Mouse (Mus musculus): Measurements from ENCODE around the gene Ska2. TPM values are rescaled to one million over a fixed set of nuclear protein-coding genes. Genes with fewer than 3 reads are reported as not detected.
A peak's percentile ranks its signal among the peaks of the same experiment; 100 is the strongest.

Ska2 gene
- total and polyA plus RNA-seq, 2 experiments: 0.56 to 1.9 TPM

- Histone ChIP-seq H3K9ac (ENCODE audit: low read depth, low read length) (peak overlapping the region; percentile 46), H3K27me3 (ENCODE audit: control insufficient read depth, insufficient read depth, low read length) (no peaks in the 10 kb centered on the region), H3K36me3 (ENCODE audit: control insufficient read depth, insufficient read depth, low read length) (no peaks in the 10 kb centered on the region), H3K4me1 (ENCODE audit: control insufficient read depth, insufficient read depth, low read length) (no peaks in the 10 kb centered on the region), H3K79me2 (ENCODE audit: control insufficient read depth, insufficient read depth, low read length) (no peaks in the 10 kb centered on the region; the same call in 1 of the 2 replicates), H3K27ac (replicated peaks; ENCODE audit: insufficient read depth, low read depth, low read length) (peak overlapping the region; percentile 41), H3K4me3 (ENCODE audit: insufficient read depth, low read depth, low read length) (peak overlapping the region; percentile 68)
- TF ChIP-seq POLR2A (IDR thresholded peaks at IDR 0.05; ENCODE audit: extremely low read depth, insufficient read depth, low read length) (no peak), CTCF (IDR thresholded peaks at IDR 0.05; ENCODE audit: low read depth, low read length) (no peak)
- DNase-seq (ENCODE audit: extremely low read depth, low read depth, low spot score): peak; percentile 8
- WGBS: 1% methylated on average over 42 of the region's 42 CpGs
Measured at GRCm38 (mm10) chr11:87109519-87110171, 611 bp downstream of the Ska2 start.

- Histone ChIP-seq H3K27ac (replicated peaks; ENCODE audit: insufficient read depth, low read depth, low read length) (no peak overlapping the region), H3K9ac (ENCODE audit: low read depth, low read length) (no peak overlapping the region), H3K36me3 (ENCODE audit: control insufficient read depth, insufficient read depth, low read length) (no peaks in the 10 kb centered on the region), H3K79me2 (ENCODE audit: control insufficient read depth, insufficient read depth, low read length) (no peaks in the 10 kb centered on the region; the same call in 1 of the 2 replicates), H3K4me3 (ENCODE audit: insufficient read depth, low read depth, low read length) (no peak overlapping the region; the same call in 1 of the 2 replicates), H3K4me1 (ENCODE audit: control insufficient read depth, insufficient read depth, low read length) (no peaks in the 10 kb centered on the region), H3K27me3 (ENCODE audit: control insufficient read depth, insufficient read depth, low read length) (no peaks in the 10 kb centered on the region)
- 14% methylated on average over 9 of the region's 9 CpGs for WGBS
- no peak for DNase-seq (ENCODE audit: extremely low read depth, low read depth, low spot score)
- no peak for TF ChIP-seq POLR2A (IDR thresholded peaks at IDR 0.05; ENCODE audit: extremely low read depth, insufficient read depth, low read length)
- TF ChIP-seq CTCF (IDR thresholded peaks at IDR 0.05; ENCODE audit: low read depth, low read length): no peak
Measured at GRCm38 (mm10) chr11:87110172-87110909, 1.3 kb downstream of the Ska2 start.

- Histone ChIP-seq H3K9ac (ENCODE audit: low read depth, low read length) (no peak overlapping the region), H3K79me2 (ENCODE audit: control insufficient read depth, insufficient read depth, low read length) (no peaks in the 10 kb centered on the region), H3K4me1 (ENCODE audit: control insufficient read depth, insufficient read depth, low read length) (peaks cover 2% of the 10 kb centered on the region; the same call in 1 of the 2 replicates), H3K27me3 (ENCODE audit: control insufficient read depth, insufficient read depth, low read length) (no peaks in the 10 kb centered on the region), H3K27ac (replicated peaks; ENCODE audit: insufficient read depth, low read depth, low read length) (no peak overlapping the region), H3K4me3 (ENCODE audit: insufficient read depth, low read depth, low read length) (no peak overlapping the region), H3K36me3 (ENCODE audit: control insufficient read depth, insufficient read depth, low read length) (0 out of 2 replicates have a peak, but pooled peaks cover 1% of the 10 kb centered on the region)
- DNase-seq (ENCODE audit: extremely low read depth, low read depth, low spot score): no peak
- TF ChIP-seq CTCF (IDR thresholded peaks at IDR 0.05; ENCODE audit: low read depth, low read length): no peak
- TF ChIP-seq POLR2A (IDR thresholded peaks at IDR 0.05; ENCODE audit: extremely low read depth, insufficient read depth, low read length): no peak
- 68% methylated on average over 8 of the region's 8 CpGs for WGBS
Measured at GRCm38 (mm10) chr11:87121864-87122263, 12.8 kb downstream of the Ska2 start.

GRCm38 (mm10) chr11:87125562-87125961 lies 16.5 kb downstream of the Ska2 start:
- WGBS: 73% methylated on average over 4 of the region's 4 CpGs
- no peak for DNase-seq (ENCODE audit: extremely low read depth, low read depth, low spot score)
- Histone ChIP-seq H3K27me3 (ENCODE audit: control insufficient read depth, insufficient read depth, low read length) (no peaks in the 10 kb centered on the region), H3K4me3 (ENCODE audit: insufficient read depth, low read depth, low read length) (no peak overlapping the region), H3K79me2 (ENCODE audit: control insufficient read depth, insufficient read depth, low read length) (no peaks in the 10 kb centered on the region; the same call in 1 of the 2 replicates), H3K36me3 (ENCODE audit: control insufficient read depth, insufficient read depth, low read length) (no peaks in the 10 kb centered on the region), H3K4me1 (ENCODE audit: control insufficient read depth, insufficient read depth, low read length) (peaks cover 2% of the 10 kb centered on the region; the same call in 1 of the 2 replicates), H3K27ac (replicated peaks; ENCODE audit: insufficient read depth, low read depth, low read length) (no peak overlapping the region), H3K9ac (ENCODE audit: low read depth, low read length) (no peak overlapping the region)
- TF ChIP-seq POLR2A (IDR thresholded peaks at IDR 0.05; ENCODE audit: extremely low read depth, insufficient read depth, low read length) (no peak), CTCF (IDR thresholded peaks at IDR 0.05; ENCODE audit: low read depth, low read length) (no peak)

- WGBS: 8% methylated on average over 12 of the region's 12 CpGs
- Histone ChIP-seq H3K4me3 (ENCODE audit: insufficient read depth, low read depth, low read length) (peak overlapping the region; percentile 40), H3K4me1 (ENCODE audit: control insufficient read depth, insufficient read depth, low read length) (peaks cover 2% of the 10 kb centered on the region; the same call in 1 of the 2 replicates), H3K27me3 (ENCODE audit: control insufficient read depth, insufficient read depth, low read length) (no peaks in the 10 kb centered on the region), H3K27ac (replicated peaks; ENCODE audit: insufficient read depth, low read depth, low read length) (0 out of 2 replicates have a peak overlapping the region, but pooled peaks have one; percentile 4), H3K9ac (ENCODE audit: low read depth, low read length) (peak overlapping the region; percentile 32; the same call in 1 of the 2 replicates), H3K79me2 (ENCODE audit: control insufficient read depth, insufficient read depth, low read length) (no peaks in the 10 kb centered on the region; the same call in 1 of the 2 replicates), H3K36me3 (ENCODE audit: control insufficient read depth, insufficient read depth, low read length) (no peaks in the 10 kb centered on the region)
- DNase-seq (ENCODE audit: extremely low read depth, low read depth, low spot score): no peak
- TF ChIP-seq CTCF (IDR thresholded peaks at IDR 0.05; ENCODE audit: low read depth, low read length) (no peak), POLR2A (IDR thresholded peaks at IDR 0.05; ENCODE audit: extremely low read depth, insufficient read depth, low read length) (no peak)
Measured at GRCm38 (mm10) chr11:87126281-87126823, 17.3 kb downstream of the Ska2 start.
